Mouse (Mus musculus): ENCODE measurements at regions not wholly inside any gene's neighbourhood (a gene's known extent, or its start where the extent isn't known, plus 50 kb on each side); places are given as distances from the start of the nearest gene placed in this dataset.

GRCm38 (mm10) chr14:89034390-89034789 lies 563.2 kb upstream of the Pcdh20 start:
- Histone ChIP-seq H3K9ac (ENCODE audit: low read depth, low read length) (no peak overlapping the region), H3K27me3 (replicated peaks; ENCODE audit: control insufficient read depth, insufficient read depth, low read length) (no peaks in the 10 kb centered on the region), H3K9me3 (ENCODE audit: control insufficient read depth) (0 out of 2 replicates have a peak, but pooled peaks cover 3% of the 10 kb centered on the region), H3K4me2 (replicated peaks; ENCODE audit: low read depth) (no peak overlapping the region), H3K4me3 (ENCODE audit: low read depth, low read length) (no peak overlapping the region), H3K27ac (ENCODE audit: low read depth, low read length) (no peak overlapping the region), H3K36me3 (ENCODE audit: control insufficient read depth, insufficient read depth) (no peaks in the 10 kb centered on the region), H3K4me1 (replicated peaks; ENCODE audit: control insufficient read depth, insufficient read depth, low read length) (no peaks in the 10 kb centered on the region)
- no peak for ATAC-seq
- peak; percentile 26; the same call in 1 of the 2 replicates for TF ChIP-seq CTCF (IDR thresholded peaks at IDR 0.05; ENCODE audit: low read depth)

DNA sequence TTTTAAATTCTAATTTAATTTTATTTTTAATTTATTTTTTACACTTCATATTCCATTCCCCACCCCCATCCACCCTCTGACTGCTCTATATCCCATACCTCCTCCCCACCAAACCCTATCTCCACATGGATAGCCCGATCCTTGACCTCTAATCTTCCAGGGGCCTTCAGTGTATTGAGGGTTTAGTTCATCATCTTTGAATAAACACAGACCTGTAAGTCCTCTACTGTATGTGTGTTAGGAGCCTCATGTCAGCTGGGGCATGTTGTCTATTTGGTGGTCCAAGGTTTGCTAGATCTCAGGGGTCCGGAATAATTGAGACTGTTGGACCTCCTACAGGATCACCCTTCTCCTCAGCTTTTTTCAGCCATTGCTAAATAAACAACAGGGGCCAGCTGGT lies 540.2 kb upstream of the Pcdh20 start:
- Histone ChIP-seq H3K9ac (ENCODE audit: low read depth, low read length) (no peak overlapping the region), H3K27ac (ENCODE audit: low read depth, low read length) (no peak overlapping the region), H3K4me2 (replicated peaks; ENCODE audit: low read depth) (no peak overlapping the region), H3K4me1 (replicated peaks; ENCODE audit: control insufficient read depth, insufficient read depth, low read length) (no peaks in the 10 kb centered on the region), H3K36me3 (ENCODE audit: control insufficient read depth, insufficient read depth) (no peaks in the 10 kb centered on the region), H3K27me3 (replicated peaks; ENCODE audit: control insufficient read depth, insufficient read depth, low read length) (no peaks in the 10 kb centered on the region), H3K9me3 (ENCODE audit: control insufficient read depth) (no peaks in the 10 kb centered on the region), H3K4me3 (ENCODE audit: low read depth, low read length) (no peak overlapping the region)
- ATAC-seq, result no peak
- WGBS, result 86% methylated on average over 2 of the region's 2 CpGs
- no peak for TF ChIP-seq CTCF (IDR thresholded peaks at IDR 0.05; ENCODE audit: low read depth)

GRCm38 (mm10) chr14:89009648-89010047 lies 538.5 kb upstream of the Pcdh20 start:
- TF ChIP-seq CTCF (IDR thresholded peaks at IDR 0.05; ENCODE audit: low read depth), result no peak
- no peaks in the 10 kb centered on the region for H3K4me1 ChIP-seq (replicated peaks; ENCODE audit: control insufficient read depth, insufficient read depth, low read length)
- 38% methylated on average over 1 of the region's 1 CpGs for WGBS
- H3K9me3 ChIP-seq (ENCODE audit: control insufficient read depth), result no peaks in the 10 kb centered on the region
- no peaks in the 10 kb centered on the region for H3K36me3 ChIP-seq (ENCODE audit: control insufficient read depth, insufficient read depth)
- no peak overlapping the region for H3K27ac ChIP-seq (ENCODE audit: low read depth, low read length)
- no peak overlapping the region for H3K4me2 ChIP-seq (replicated peaks; ENCODE audit: low read depth)
- no peak for ATAC-seq
- H3K27me3 ChIP-seq (replicated peaks; ENCODE audit: control insufficient read depth, insufficient read depth, low read length), result no peaks in the 10 kb centered on the region
- no peak overlapping the region for H3K4me3 ChIP-seq (ENCODE audit: low read depth, low read length)
- H3K9ac ChIP-seq (ENCODE audit: low read depth, low read length), result no peak overlapping the region

DNA sequence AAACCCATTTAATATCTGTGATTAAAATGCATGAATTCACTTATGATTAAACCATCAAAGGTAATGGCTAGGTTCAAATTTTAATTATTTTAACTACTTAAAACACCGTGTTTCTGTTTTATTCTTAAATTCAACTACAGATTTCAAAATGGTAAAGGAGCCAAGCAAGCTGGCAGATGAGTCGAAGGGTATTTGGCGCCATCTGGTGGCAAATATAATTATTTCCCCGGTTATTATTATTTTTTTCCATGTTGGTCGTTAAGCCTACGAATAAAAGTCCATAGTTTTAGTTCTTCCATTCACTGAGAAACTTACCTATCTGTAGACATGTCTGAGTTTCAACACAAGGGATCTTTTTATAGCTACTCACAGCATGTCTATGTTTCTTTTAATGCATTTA lies 510.7 kb upstream of the Pcdh20 start:
- Histone ChIP-seq H3K4me2 (replicated peaks; ENCODE audit: low read depth) (no peak overlapping the region), H3K9ac (ENCODE audit: low read depth, low read length) (no peak overlapping the region), H3K27me3 (replicated peaks; ENCODE audit: control insufficient read depth, insufficient read depth, low read length) (no peaks in the 10 kb centered on the region), H3K4me1 (replicated peaks; ENCODE audit: control insufficient read depth, insufficient read depth, low read length) (no peaks in the 10 kb centered on the region), H3K27ac (ENCODE audit: low read depth, low read length) (no peak overlapping the region), H3K4me3 (ENCODE audit: low read depth, low read length) (no peak overlapping the region), H3K36me3 (ENCODE audit: control insufficient read depth, insufficient read depth) (no peaks in the 10 kb centered on the region), H3K9me3 (ENCODE audit: control insufficient read depth) (no peaks in the 10 kb centered on the region)
- no peak for ATAC-seq
- WGBS, result 14% methylated on average over 6 of the region's 6 CpGs
- TF ChIP-seq CTCF (IDR thresholded peaks at IDR 0.05; ENCODE audit: low read depth), result peak; percentile 67

DNA sequence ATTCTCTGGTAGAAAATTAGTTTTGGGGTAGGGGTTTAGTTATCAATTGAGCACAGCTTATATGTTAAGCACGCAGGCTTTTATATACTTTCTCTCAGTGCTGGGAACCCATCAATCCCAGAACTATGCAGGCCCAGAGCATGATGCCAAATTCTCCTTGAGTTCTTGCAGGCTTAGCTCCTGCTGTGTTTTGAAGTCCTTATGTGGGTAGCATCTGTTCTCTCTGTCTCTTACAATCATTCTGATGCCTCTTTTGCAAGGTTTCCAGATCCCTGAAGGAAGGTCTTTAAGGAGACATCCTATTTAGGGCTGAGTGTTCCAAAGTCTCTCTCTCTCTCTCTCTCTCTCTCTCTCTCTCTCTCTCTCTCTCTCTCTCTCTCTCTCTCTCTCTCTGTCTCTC lies 504.8 kb upstream of the Pcdh20 start:
- no peak for TF ChIP-seq CTCF (IDR thresholded peaks at IDR 0.05; ENCODE audit: low read depth)
- Histone ChIP-seq H3K27ac (ENCODE audit: low read depth, low read length) (no peak overlapping the region), H3K27me3 (replicated peaks; ENCODE audit: control insufficient read depth, insufficient read depth, low read length) (no peaks in the 10 kb centered on the region), H3K4me2 (replicated peaks; ENCODE audit: low read depth) (no peak overlapping the region), H3K36me3 (ENCODE audit: control insufficient read depth, insufficient read depth) (no peaks in the 10 kb centered on the region), H3K9ac (ENCODE audit: low read depth, low read length) (no peak overlapping the region), H3K9me3 (ENCODE audit: control insufficient read depth) (no peaks in the 10 kb centered on the region), H3K4me3 (ENCODE audit: low read depth, low read length) (no peak overlapping the region), H3K4me1 (replicated peaks; ENCODE audit: control insufficient read depth, insufficient read depth, low read length) (no peaks in the 10 kb centered on the region)
- ATAC-seq, result no peak
- 92% methylated on average over 1 of the region's 1 CpGs for WGBS

- TF ChIP-seq CTCF (IDR thresholded peaks at IDR 0.05; ENCODE audit: low read depth), result no peak
- Histone ChIP-seq H3K4me3 (ENCODE audit: low read depth, low read length) (no peak overlapping the region), H3K36me3 (ENCODE audit: control insufficient read depth, insufficient read depth) (no peaks in the 10 kb centered on the region), H3K27ac (ENCODE audit: low read depth, low read length) (no peak overlapping the region), H3K9me3 (ENCODE audit: control insufficient read depth) (no peaks in the 10 kb centered on the region), H3K27me3 (replicated peaks; ENCODE audit: control insufficient read depth, insufficient read depth, low read length) (no peaks in the 10 kb centered on the region), H3K4me2 (replicated peaks; ENCODE audit: low read depth) (no peak overlapping the region), H3K9ac (ENCODE audit: low read depth, low read length) (no peak overlapping the region), H3K4me1 (replicated peaks; ENCODE audit: control insufficient read depth, insufficient read depth, low read length) (no peaks in the 10 kb centered on the region)
- WGBS, result 52% methylated on average over 1 of the region's 1 CpGs
- no peak for ATAC-seq
These were observed 463.4 kb upstream of the Pcdh20 start for GRCm38 (mm10) chr14:88934569-88934968.

All from intestine, postnatal 0 days (tissue).